Mouse (Mus musculus): Measurements from ENCODE around the gene Nicn1. TPM values are rescaled to one million over a fixed set of nuclear protein-coding genes. Genes with fewer than 3 reads are reported as not detected.
"Not testable (repeated sequence)": the region's sequence is repeated elsewhere in the genome, so short reads cannot be mapped to it uniquely, and the experiment has no call there.

The Nicn1 gene
- total RNA-seq, 2 experiments from 2014 or later, result 22.2 to 25.6 TPM

GRCm38 (mm10) chr9:108278697-108279450 lies 11.4 kb upstream of the Nicn1 start:
- DNase-seq, result peak; percentile 49 to 68

- DNase-seq, result peak; percentile 93 to 96
Observed at GRCm38 (mm10) chr9:108280071-108280828, 10.0 kb upstream of the Nicn1 start.

DNA sequence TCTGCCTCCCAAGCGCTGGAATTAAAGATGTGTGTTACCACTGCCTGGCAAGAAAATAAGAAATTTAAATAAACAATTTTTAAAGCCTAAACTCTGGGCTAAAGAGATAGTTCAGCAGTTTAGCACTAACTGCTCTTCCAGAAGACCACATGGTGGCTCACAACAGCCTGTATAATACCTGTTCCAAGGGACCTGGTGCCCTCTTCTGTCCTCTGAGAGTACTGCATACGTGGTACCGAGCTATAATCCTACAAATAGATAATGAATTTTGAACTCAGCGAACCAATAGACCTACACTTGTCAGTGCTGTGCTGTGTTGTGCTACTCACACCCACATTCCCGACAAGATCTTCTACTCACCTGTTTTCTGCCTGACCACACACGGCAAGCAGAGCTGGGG lies 5.8 kb upstream of the Nicn1 start:
- peak; percentile 77 to 93 for DNase-seq

- not testable (repeated sequence) for DNase-seq
Observed at GRCm38 (mm10) chr9:108287526-108288238, 2.5 kb upstream of the Nicn1 start.

DNA sequence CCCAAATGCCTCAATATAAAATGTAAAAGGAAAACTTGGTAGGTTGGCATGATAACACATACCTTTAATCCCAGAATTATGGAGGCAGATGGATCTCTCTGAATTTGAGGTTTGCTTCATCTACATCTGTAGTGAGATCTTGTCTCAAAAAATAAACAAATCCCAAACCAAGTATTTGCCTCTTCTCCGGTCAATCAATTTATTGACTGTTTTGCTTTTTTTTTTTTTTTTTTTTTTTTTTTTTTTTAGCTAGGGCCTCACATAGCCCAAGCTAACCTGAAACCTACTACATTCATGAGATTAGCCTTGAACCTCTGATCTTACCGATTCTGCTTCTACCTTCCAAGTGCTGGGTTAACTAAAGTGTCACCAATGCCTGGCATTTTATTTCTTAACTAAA lies 882 bp upstream of the Nicn1 start:
- DNase-seq, result no peak

GRCm38 (mm10) chr9:108290773-108291172 lies 544 bp downstream of the Nicn1 start:
- no peak for DNase-seq

DNA sequence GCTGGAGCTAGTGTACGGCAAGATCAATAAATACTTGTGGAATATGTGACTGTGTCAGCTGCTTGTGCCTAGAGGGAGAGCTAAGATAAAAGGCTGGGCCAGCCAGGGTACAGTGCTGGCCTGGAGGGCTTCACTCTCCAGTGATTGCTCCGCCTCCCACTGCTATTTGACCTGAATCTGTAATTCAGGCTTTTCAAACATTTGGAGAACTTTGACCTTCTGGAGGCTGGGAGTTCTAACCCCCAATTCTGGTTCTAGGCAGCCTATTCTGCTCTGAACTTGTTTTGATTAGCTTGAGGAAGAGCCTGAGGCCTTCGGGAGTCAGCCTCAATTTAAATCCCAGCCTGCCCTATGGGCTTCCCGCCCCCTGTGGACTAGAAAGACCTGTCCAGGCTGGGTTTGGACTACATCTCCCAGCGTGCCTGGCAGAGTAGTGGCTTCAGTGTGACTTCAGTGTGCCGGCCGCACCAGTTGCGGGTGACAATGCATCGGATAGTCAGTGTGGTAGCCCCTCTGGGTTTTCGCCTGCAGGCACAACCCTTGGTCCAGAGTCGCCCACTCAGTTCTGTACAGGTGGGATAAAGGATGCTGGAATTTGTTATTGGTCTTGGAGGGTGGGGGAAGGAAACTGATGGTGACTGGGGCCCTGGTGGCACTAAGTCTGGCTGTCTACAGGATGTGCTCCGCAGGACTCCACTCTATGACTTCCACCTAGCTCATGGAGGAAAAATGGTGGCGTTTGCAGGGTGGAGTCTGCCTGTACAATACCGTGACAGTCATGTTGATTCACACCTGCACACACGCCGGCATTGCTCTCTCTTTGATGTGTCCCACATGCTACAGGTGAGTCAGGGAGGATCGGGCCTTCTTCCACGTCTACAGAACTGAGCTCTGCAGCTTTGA lies 6.5 kb downstream of the Nicn1 start, which contains the start of gene Amt:
TSS of gene Amt (plus strand) at position 401 of the 903 bp plus-strand sequence.
- no peak for DNase-seq

GRCm38 (mm10) chr9:108301853-108302252 lies 11.6 kb downstream of the Nicn1 start:
- no peak for DNase-seq

GRCm38 (mm10) chr9:108304716-108305115 lies 14.5 kb downstream of the Nicn1 start:
- DNase-seq, result peak in 1 of 2 experiments; percentile 55

DNA sequence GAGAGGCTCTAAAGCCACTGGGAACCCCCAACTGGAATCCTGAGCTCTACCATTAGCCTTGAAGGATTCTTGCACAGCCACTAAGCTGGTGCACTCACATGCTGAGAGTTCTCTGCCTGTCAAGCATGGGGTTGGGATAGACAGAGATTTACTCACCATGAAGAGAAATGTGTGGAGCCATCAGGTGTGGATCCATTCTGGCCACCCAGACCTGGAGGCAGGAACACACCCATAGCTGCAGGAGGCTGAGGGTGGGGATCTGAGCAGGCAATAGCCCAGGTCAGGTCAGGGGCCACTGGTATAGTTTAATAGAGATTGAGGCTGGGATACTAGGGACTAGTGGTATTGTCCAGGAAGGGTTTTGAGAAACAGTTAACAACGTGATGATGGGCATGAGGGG lies 14.9 kb downstream of the Nicn1 start:
- DNase-seq, result peak; percentile 17 to 51

- peak; percentile 98 to 100 for DNase-seq
Observed at GRCm38 (mm10) chr9:108305629-108306520, 15.6 kb downstream of the Nicn1 start, which contains the start of the genes Rhoa and Tcta. Gene Rhoa, plus strand, starts transcription at chr9:108306129. Gene Tcta, minus strand, starts transcription at chr9:108306160.

DNA sequence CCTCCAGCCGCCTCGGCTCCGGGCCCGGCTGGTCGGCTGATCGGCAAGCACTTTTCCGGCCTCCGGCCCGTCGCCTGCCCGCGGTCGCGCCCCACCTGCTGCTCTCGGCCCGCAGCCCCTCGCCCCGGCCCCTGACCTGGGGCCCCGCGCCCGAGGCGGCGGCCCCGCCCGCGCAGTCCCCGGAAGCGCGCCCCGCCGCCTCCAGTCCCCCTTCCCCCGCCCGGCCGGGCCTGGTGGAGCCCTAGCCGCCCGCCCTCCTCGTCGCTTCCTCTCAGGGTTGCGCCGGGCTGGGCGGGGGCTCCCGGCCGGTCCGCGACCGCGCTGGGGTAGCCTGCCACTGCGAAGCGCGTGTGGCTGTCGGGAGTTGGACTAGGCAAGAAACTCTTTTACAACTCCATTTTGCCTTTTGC lies 16.3 kb downstream of the Nicn1 start:
- DNase-seq, result peak; percentile 82 to 91

DNA sequence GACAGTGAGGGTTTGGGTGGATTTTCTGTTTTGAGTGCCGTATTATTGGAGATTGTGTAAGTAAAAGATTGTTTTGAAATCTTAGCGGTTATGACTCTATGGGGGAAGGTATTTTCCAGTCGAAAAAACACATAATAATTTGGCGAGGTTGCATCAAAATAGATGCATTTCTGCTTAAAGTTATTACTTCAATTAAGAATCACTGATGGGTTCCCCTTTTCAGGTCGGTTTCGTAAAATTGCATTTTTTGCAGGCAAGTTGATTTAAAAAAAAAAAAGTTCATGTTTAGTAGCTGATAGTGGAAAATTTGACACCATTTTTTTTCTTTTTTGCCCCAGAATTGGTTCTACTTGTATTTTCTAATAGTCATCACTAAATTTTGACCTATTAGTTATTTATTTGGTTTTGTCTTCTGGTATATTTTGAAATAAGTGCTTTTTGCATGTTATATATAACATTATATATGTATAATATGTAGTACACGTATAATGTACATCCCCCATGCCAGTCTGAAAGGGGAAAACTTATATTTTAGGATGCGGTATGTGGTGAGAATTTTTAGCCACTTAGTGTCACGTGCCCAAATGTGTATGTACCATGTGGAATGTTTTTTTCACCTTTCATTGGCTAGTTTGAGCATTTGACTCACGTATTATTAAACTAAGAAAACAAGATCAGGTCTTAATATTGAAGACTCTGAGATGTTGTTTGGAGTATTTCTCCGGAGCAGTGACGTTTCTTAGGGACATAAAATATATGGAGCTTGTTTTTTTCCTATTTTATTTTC lies 17.0 kb downstream of the Nicn1 start:
- DNase-seq, result no peak

DNA sequence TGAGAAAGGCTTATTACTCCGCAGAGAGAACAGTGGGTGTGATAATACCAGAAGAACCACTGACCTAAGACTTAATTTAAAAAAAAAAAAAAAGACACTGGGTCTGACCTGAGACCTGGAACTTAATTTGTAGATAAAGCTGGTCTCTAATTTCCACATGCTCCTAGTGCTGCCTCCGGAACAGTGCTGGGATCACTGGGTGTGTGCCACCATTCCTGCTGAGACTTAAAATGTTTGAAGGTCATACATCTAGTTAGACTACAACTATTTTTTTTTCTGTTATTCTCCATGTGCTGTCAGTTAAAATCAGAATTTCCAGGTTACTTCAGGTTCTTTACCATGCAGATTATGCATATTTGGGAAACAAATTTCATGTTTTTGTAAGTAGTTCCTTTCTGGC lies 17.9 kb downstream of the Nicn1 start:
- no peak for DNase-seq

DNA sequence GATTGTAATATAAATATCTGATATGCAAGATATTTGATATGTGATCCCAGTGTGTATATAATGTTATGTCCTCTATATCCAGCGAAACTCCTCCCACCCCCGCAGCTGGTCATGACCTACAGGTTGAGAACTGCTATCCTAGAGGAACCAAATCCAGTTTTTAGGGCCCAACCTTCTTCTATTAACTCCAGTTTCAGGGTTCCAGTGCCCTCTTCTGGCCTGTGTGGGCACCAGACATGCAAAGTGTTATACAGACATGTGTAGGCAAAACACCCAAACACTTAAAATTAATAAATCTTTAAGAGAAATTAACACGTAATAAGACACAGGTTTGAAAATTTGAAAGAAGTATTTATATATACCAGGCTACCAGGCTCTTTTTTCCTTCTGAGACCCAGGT lies 27.3 kb downstream of the Nicn1 start:
- no peak for DNase-seq

GRCm38 (mm10) chr9:108318462-108318861 lies 28.2 kb downstream of the Nicn1 start:
- DNase-seq, result no peak

GRCm38 (mm10) chr9:108322054-108322453 lies 31.8 kb downstream of the Nicn1 start:
- DNase-seq, result not testable (repeated sequence)

DNA sequence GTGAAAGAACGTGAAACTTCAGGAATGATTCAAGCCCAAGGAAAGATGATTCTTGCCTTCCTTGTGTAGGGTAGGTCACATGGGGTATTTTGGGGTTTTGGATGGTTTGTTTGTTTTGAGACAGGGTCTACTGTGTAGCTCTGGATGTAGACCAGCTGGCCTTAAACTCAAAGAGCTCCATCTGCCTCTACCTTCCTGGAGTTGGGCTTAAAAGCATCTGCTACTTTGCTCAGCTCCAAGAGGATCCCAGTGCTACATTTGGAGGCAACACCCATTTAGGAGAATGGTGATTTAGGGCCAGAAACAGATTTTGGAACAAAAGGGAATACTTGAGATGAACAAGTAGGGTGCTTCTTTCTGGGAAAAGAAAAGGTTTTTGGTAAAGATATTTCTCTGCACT lies 34.6 kb downstream of the Nicn1 start:
- DNase-seq, result no peak

GRCm38 (mm10) chr9:108325811-108326210 lies 35.6 kb downstream of the Nicn1 start:
- no peak for DNase-seq
